Mouse (Mus musculus) yolk sac, embryonic 10.5 days (tissue): ENCODE data around the gene Cep57l1.

ENCODE experiments used
- DNase-seq: peaks from one replicate; pipeline ENCODE4 v3.0.0-alpha.2; 2017; ENCODE audit warnings: low spot score

The Cep57l1 gene

GRCm38 (mm10) chr10:41675842-41676571 lies 133.7 kb downstream of the Cep57l1 start:
- DNase-seq, result no peak

- no peak for DNase-seq
Measured at GRCm38 (mm10) chr10:41675243-41675642, 134.4 kb downstream of the Cep57l1 start.

DNA sequence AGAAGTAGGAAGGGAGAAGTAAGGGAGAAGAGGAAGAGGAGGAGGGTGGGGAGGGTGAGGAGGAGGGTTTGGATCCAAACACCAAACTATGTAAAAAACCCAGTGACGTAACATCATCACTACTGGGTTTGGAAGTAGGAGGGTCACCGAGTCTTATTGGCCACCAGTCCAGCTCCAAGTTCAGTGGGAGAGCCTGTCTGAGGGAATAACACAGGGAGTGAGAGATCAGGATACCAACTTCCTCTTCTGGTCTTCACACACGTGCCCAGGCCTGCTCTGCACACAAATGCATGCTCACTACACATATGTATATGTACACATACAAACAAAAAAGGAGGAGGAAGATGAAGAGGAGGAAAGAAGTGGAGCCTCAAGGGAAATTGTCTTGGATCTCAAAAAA lies 135.3 kb downstream of the Cep57l1 start:
- DNase-seq, result no peak

DNA sequence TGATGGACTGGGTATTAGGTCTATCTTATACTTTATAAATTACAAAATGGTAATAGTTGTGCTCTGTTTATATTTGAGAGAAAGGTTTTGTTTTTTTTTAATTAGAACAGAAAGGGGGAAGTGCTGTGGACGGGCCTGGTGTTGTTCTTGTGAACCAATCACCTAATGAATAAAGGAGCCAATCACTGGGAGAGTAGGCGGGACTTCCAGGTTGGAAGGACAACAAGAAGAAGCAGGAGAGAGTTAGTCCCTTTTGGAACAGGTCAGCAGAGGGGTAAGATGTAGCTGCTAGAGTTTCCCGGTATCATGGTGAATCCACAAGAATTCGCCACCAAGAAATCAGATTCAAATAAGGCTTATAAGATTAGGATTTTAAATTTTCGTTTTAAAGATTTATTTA lies 139.5 kb downstream of the Cep57l1 start:
- DNase-seq, result no peak
